Mouse (Mus musculus): ENCODE results near the gene Ppp1r26. TPM values are rescaled to one million over a fixed set of nuclear protein-coding genes. Genes with fewer than 3 reads are reported as not detected.

Gene Ppp1r26
- polyA plus RNA-seq, 1 experiment from 2014 or later, result 2.8 TPM

GRCm38 (mm10) chr2:28498431-28498830 lies 51.8 kb downstream of the Ppp1r26 start:
- H3K27ac ChIP-seq (ENCODE audit: low read length), result no peak overlapping the region
- no peak overlapping the region for H3K4me3 ChIP-seq (ENCODE audit: low read length)
- no peak overlapping the region for H3K4me2 ChIP-seq (ENCODE audit: low read depth, low read length)
- H3K4me1 ChIP-seq (ENCODE audit: control insufficient read depth, insufficient read depth, low read length), result no peaks in the 10 kb centered on the region
- WGBS, result 69% methylated on average over 4 of the region's 4 CpGs
- no peaks in the 10 kb centered on the region for H3K27me3 ChIP-seq (ENCODE audit: control insufficient read depth, insufficient read depth, low read length)
- no peak overlapping the region for H3K9ac ChIP-seq (ENCODE audit: low read length)
- no peaks in the 10 kb centered on the region for H3K9me3 ChIP-seq (replicated peaks; ENCODE audit: control insufficient read depth, low read length)
- no peak for ATAC-seq (replicated peaks; ENCODE audit: extremely low read depth, insufficient read depth, low FRiP score)
- H3K36me3 ChIP-seq (ENCODE audit: control insufficient read depth, insufficient read depth), result no peaks in the 10 kb centered on the region

GRCm38 (mm10) chr2:28502987-28503386 lies 56.4 kb downstream of the Ppp1r26 start:
- no peak for ATAC-seq (replicated peaks; ENCODE audit: extremely low read depth, insufficient read depth, low FRiP score)
- 69% methylated on average over 10 of the region's 10 CpGs for WGBS
- H3K36me3 ChIP-seq (ENCODE audit: control insufficient read depth, insufficient read depth), result no peaks in the 10 kb centered on the region

GRCm38 (mm10) chr2:28504676-28505075 lies 58.1 kb downstream of the Ppp1r26 start:
- no peak for ATAC-seq (replicated peaks; ENCODE audit: extremely low read depth, insufficient read depth, low FRiP score)
- H3K9ac ChIP-seq (ENCODE audit: low read length), result no peak overlapping the region
- H3K9me3 ChIP-seq (replicated peaks; ENCODE audit: control insufficient read depth, low read length), result no peaks in the 10 kb centered on the region
- no peaks in the 10 kb centered on the region for H3K27me3 ChIP-seq (ENCODE audit: control insufficient read depth, insufficient read depth, low read length)
- H3K27ac ChIP-seq (ENCODE audit: low read length), result no peak overlapping the region
- no peaks in the 10 kb centered on the region for H3K36me3 ChIP-seq (ENCODE audit: control insufficient read depth, insufficient read depth)
- H3K4me1 ChIP-seq (ENCODE audit: control insufficient read depth, insufficient read depth, low read length), result no peaks in the 10 kb centered on the region
- H3K4me3 ChIP-seq (ENCODE audit: low read length), result no peak overlapping the region
- WGBS, result 87% methylated on average over 13 of the region's 13 CpGs
- H3K4me2 ChIP-seq (ENCODE audit: low read depth, low read length), result no peak overlapping the region

More at GRCm38 (mm10) chr2:28502987-28503386, 56.4 kb downstream of the Ppp1r26 start:
- H3K27me3 ChIP-seq (ENCODE audit: control insufficient read depth, insufficient read depth, low read length), result no peaks in the 10 kb centered on the region
- no peak overlapping the region for H3K9ac ChIP-seq (ENCODE audit: low read length)
- H3K9me3 ChIP-seq (replicated peaks; ENCODE audit: control insufficient read depth, low read length), result no peaks in the 10 kb centered on the region
- no peak overlapping the region for H3K27ac ChIP-seq (ENCODE audit: low read length)
- H3K4me2 ChIP-seq (ENCODE audit: low read depth, low read length), result no peak overlapping the region
- H3K4me3 ChIP-seq (ENCODE audit: low read length), result no peak overlapping the region
- H3K4me1 ChIP-seq (ENCODE audit: control insufficient read depth, insufficient read depth, low read length), result no peaks in the 10 kb centered on the region

Other genes starting within 250 kb of the Ppp1r26 start
- gene 1700007K13Rik, start 19.5 kb downstream of the Ppp1r26 start, polyA plus RNA-seq (2015; fragmentation: Nextera tagmentation; extraction: Ambion mirVana), result 0.71 and 0.81 TPM in 2 replicates
- gene Mrps2, start 21.3 kb downstream of the Ppp1r26 start, polyA plus RNA-seq (2015; fragmentation: Nextera tagmentation; extraction: Ambion mirVana), result 52.0 and 52.7 TPM in 2 replicates
- 0.43 and 1.1 TPM in 2 replicates for gene Gbgt1, start 50.1 kb downstream of the Ppp1r26 start, polyA plus RNA-seq (2015; fragmentation: Nextera tagmentation; extraction: Ambion mirVana)
- 1.3 and 1.4 TPM in 2 replicates for gene Gm10134, start 59.3 kb downstream of the Ppp1r26 start, polyA plus RNA-seq (2015; fragmentation: Nextera tagmentation; extraction: Ambion mirVana)
- 21.2 and 22.3 TPM in 2 replicates for gene Ralgds, start 66.3 kb downstream of the Ppp1r26 start, polyA plus RNA-seq (2015; fragmentation: Nextera tagmentation; extraction: Ambion mirVana)
- 0.30 TPM in 1 of 2 replicates, not detected in the other for gene Cel, start 116.6 kb downstream of the Ppp1r26 start, polyA plus RNA-seq (2015; fragmentation: Nextera tagmentation; extraction: Ambion mirVana)
- 28.6 and 29.1 TPM in 2 replicates for gene Gtf3c5, start 137.0 kb downstream of the Ppp1r26 start, polyA plus RNA-seq (2015; fragmentation: Nextera tagmentation; extraction: Ambion mirVana)
- gene Gfi1b, start 175.2 kb downstream of the Ppp1r26 start, polyA plus RNA-seq (2015; fragmentation: Nextera tagmentation; extraction: Ambion mirVana), result 0.84 and 0.92 TPM in 2 replicates
- 16.7 and 17.5 TPM in 2 replicates for gene Tsc1, start 194.4 kb downstream of the Ppp1r26 start, polyA plus RNA-seq (2015; fragmentation: Nextera tagmentation; extraction: Ambion mirVana)

Measured in heart, embryonic 16.5 days (tissue).